Mouse (Mus musculus) fat pad, adult 2 months (tissue): ENCODE data around the gene Aar2.
"Not testable (repeated sequence)": the region's sequence is repeated elsewhere in the genome, so short reads cannot be mapped to it uniquely, and the experiment has no call there.

Experiments used
- DNase-seq: peaks from one replicate; pipeline ENCODE4 v3.0.0-alpha.2; 2011; ENCODE audit warnings: low read depth, low spot score; ENCODE audit errors: extremely low read depth

The Aar2 gene

GRCm38 (mm10) chr2:156547123-156547891 is at the start of gene Aar2:
Gene Aar2 (plus strand): TSS chr2:156547584.
- DNase-seq = peak; percentile 19

DNA sequence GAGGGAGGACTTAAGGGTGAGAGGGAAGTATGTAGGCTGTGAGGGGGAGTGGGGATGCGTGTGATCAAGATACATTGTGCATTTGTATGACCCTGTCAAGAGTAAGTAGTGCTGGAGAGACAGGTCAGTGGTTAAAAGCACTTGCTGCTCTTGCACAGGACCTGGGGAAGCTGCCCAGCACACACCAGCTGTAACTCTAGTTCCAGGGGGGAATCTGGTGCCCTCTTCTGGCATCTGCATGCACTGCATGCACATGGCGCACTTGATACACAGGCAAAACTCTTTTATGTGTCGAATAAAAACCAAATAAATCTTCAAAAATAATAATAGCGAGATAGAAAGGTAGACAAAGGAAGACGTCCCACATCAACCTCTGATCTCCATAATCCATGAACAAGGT is 49.5 kb upstream of the Aar2 start:
- DNase-seq = no peak

DNA sequence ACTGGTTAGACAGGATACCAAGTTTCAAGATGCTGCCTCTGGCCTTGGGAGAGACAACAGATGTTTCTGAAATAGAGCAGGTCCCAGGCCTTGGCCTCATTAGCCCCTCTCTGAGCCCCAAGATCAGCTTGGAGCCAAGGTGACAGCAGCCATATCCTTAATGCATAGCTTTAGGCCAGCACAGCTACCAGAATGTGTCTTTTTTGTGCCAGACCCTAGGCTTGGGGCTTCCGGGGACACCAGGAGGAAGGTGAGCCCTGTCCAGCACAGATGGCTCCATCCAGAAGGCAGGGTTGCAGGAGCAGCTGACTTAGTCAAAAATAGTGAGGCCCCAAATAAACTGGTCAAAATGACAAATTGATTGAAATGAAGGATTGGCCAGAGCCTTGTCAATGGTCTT is 46.4 kb upstream of the Aar2 start:
- no peak for DNase-seq

- DNase-seq = no peak
These were observed 41.9 kb upstream of the Aar2 start for GRCm38 (mm10) chr2:156505533-156505932.

DNA sequence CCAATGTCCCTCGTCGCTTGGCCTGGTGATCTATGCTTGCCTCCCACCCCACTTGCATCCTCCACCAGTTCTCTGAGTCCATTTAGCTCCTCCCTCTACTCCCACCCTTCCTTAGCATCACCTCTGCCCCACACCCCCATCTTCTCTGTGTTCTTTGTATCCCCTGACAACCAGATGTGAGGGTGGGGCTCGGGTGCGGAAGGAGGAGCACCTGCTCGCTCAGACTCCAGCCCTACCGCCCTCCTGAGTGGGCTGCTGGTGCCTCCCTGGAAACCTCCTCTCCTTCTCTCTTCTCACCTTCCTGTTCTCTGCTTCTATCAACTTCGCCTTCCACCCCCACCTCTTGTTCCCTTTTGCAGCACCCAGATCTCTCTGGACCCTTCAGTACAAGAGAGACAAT is 35.4 kb upstream of the Aar2 start:
- no peak for DNase-seq

DNA sequence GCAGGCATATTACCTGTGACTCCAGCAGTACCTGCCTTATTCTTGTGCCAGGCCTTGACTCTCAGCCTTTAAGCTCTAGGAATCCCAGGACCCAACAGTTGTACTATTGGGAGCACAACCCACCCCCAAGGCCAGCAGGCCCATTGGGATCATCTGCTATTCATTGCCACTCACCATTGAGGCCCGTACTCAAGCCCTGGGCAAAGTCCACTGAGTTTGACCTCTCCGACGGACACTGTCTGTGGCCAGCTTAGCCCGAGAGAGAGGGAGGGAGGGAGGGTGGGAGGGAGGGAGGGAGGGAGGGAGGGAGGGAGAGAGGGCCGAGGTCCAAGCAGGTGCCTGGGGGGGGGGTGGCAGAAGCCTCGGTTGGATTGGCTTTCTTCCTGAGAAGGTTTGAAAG is 34.8 kb upstream of the Aar2 start:
- no peak for DNase-seq

DNA sequence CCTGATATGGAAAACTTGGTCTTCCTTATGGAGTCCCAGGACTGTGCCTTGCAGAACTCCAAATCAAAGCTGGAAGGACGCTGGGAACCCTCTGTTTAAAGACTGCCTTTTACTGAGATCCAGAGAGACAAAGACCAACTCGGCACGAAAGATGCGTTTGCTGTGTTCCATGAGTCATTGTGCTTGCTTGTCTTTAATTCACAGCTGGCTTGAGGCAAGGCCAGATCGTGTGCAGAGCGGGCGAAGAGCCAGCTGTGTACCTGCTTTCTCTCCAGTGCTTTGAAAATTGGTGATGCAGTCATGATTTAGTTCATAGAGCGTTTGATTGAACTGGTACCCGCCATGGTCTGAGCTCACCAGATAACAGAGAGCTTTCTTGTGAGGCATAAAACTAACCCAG is 32.3 kb upstream of the Aar2 start:
- DNase-seq = no peak

DNA sequence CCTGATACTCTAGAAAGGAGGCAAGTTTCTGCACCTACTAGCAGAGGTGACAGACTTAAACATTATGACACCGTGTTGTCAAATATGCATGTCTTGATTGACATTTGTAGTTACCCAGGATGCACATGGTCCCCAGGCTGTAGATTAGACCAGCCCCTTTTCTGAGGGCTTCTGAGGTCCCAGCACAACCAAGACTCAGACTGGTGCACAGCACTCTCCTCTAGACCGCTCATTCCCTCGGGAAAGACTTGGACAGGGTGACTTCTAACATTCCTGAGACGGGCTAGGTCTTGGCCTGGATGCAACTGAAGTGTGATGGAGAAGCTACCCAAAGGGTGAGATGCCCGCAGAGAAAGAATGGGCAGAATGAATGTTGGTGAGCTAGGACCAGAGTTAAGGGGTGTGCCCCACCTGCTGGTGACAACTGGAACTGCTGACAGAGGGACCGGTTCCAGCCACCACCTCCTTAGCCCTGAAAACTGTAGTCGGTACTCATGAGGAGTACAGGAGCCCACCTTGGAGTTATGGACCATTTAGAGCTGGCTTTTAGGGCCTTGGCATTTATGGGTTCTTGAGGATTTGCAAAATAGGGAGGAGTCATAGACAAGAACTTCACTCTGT is 31.7 kb upstream of the Aar2 start:
- DNase-seq = no peak

DNA sequence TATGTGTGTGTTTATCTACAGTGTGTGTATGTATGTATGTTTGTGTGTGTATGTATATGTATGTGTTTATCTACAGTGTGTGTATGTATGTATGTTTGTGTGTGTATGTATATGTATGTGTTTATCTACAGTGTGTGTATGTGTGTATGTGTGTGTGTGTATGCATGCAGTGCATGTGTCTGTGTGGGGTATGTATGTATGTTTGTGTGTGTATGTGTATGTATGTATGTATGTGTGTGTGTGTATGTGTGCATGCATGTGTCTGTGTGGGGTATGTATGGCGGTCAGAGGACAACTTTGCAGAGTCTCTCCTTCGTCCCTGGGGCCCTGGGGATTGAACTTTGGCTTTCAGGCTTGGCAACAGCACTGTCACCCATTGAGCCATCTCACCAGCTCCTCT is 30.7 kb upstream of the Aar2 start:
- DNase-seq = not testable (repeated sequence)

DNA sequence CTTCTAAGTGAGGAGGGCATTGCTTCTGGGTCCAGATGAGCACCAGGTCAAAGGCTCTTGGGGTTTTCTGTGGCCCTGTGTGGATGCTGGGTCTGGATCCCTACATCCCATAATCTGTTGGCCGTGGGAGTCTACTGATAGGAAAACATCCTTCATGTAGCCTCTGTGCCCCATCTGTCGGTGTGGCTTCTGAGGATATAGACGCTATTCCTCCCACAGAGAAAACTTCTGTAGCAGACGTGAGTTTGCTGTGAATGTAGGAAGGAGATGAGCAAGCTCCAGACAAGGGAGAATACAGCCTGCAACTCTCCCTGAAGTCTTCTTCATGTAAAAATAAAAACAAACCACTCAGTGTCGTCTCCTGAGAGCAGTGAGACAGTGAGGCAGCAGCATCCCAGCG is 29.1 kb upstream of the Aar2 start:
- no peak for DNase-seq

GRCm38 (mm10) chr2:156519584-156519983 is 27.8 kb upstream of the Aar2 start:
- no peak for DNase-seq

- DNase-seq = no peak
These were observed 24.4 kb upstream of the Aar2 start for GRCm38 (mm10) chr2:156522994-156523393.

DNA sequence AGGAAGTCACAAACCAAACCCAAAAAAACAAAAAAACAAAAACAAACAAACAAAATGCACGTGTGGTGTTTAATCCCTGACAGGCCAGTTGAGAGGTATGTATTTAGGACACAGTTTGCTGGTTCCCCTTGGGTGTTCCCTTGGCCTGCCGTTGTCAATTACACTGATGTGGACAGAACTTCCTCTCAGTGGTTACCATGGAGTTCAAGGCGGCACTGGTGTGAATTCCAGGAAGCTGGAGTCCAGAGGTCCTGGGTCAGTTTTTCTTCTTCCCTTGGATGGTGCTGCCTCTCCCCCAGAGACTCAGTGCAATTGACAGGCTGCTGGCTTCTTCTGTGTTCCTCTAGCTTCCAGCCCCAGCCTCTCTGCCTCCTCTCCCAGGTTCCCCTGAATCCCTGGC is 23.3 kb upstream of the Aar2 start:
- DNase-seq = no peak

- DNase-seq = no peak
These were observed 17.7 kb upstream of the Aar2 start for GRCm38 (mm10) chr2:156529726-156530125.

DNA sequence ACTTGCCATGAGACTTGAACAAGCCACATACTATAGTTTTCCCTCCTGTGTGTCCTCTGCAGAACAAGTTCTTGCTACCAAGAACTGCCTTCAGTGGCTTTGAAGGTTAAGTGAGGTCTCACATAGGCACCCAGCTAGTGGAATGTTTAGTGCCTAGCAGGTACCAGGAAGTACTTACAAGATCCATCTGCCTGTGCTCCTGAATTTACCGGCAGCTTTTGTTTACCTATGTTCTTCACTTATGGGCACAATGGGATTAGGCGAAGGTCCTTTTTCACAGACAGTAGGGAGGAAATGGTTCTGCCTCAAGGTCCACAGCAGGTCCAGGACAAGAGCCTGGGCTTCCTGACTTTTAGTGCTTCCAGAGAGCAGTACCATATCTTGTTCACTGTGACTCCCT is 14.2 kb upstream of the Aar2 start:
- DNase-seq = no peak

DNA sequence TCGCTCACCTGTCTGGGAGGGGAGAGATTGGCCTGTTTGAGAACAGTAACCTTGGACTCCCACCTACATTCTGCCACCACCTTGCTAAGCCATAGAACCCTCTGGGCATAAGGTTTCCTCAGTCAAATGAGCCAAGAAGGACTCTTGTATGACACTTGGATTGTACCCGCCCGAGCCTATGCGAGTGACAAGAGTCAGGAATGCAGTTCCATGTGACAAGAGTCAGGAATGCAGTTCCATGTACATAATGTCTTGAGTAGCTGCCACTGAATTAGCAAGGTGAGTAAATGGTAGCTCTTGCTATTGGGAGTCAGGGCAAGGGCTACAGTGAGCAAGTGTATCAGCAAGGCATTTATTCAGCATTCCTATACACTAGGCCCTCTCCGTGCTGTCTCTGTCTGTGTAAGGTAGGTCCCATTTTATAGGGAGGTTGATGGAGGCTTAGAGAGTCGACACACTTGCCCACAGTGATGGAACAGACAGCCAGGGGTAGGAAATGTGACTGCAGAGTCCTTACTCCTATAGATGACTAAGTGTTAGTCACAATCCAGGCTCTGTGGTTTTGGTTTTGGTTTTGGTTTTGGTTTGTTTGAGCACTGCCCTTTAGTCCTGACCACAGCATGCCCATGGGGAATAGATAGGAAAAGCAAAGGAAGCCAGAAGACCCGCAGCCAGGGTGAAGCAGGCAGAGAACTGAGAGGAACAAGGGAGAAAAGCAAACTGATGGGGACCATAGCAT is 8.4 kb upstream of the Aar2 start:
- DNase-seq = no peak

DNA sequence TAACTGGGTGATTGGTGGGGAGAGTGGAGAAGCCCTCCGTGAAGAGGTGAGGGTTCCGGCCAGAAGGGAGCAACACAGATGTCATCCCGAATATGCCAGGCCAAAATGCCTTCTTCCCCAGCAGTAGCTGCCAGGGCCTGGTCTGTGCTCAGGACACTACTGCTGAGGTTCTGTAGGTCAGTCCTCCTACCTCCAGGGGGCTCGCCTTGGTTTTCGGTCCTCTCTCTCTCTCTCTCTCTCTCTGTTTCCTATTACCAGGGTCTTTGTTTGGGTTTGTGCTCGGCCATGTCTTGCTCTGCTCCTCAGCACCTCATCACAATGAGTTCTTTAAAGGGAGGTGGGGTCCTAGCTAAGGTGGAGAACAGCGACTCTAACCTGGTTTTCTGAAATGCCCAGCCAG is 6.4 kb upstream of the Aar2 start:
- no peak for DNase-seq

DNA sequence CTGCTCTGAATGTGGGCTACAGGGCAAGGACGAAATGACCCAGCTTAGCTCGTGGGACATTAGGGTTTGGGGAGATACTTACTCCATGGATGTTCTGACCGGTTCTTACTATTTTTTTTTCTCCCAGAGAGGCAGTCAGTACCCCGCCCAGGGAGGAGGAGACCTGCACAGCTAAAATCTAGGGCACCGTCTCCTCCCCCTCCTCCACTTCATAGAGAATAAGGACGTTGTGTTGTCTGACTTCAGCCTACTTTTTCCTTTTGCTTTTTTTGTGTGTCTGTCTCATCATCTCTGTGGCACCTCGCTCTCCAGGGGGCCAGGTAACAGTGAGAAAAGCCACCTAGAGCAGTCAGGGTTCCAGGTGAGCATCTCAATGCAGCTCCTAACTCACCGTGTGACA is 5.0 kb upstream of the Aar2 start:
- no peak for DNase-seq

DNA sequence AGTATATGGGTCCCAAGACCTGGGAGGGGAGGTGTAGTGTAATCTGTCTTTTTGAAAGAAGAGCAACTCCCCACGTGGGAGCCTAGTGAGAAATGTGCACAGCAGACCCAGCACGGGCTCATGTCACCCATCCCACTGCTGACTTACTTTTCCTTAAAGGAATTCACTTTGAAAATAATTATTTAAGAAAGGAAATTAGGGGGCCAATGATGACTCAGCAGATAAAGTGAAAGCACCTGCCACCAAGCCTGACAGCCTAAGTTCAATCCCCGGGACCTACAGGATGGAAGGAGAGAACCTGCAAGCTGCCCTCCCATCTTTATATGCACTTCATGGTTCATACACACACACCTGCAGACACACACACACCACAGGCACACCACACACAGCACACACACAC is 3.6 kb upstream of the Aar2 start:
- no peak for DNase-seq

GRCm38 (mm10) chr2:156552421-156552820 is 5.0 kb downstream of the Aar2 start:
- DNase-seq = no peak

DNA sequence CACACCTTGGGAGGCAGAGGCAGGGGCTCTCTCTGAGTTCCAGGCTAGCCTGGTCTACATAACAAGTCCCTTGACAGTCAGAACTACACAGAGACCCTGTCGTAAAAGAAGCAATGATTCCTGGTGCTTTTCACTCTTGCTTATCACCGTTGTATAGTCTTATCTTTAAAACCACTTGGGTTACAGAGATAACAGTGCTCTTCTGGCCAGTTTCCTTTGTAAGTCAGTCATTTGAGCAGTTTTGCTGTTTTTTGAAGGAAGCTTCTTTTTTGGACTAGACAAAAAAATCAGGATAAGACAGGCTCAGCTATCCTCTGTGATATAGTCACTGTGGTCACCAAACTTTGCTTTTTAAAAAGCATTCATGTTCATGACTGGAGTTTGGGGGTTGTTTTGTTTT is 14.4 kb downstream of the Aar2 start:
- no peak for DNase-seq

DNA sequence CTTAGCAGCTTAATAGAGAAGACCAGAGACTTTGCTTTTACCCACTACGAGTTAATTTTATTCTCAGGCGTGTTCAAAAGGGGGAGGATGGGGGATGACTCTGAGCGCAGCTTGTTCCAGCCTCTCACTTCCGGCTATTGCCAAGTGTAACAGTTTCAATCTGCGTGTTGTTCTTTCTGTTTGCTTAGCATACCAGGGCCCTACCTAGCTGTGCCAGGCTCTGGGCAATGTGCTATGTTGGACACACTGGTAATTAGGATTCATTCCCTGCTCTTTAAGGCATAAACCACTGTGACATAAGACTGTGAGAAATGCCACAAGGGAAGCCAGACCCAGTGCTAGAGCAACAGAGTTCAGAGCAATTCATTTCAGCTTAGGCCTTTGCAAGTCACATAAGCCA is 16.2 kb downstream of the Aar2 start:
- no peak for DNase-seq
